Mouse (Mus musculus) neural tube, embryonic 15.5 days (tissue): Measurements from ENCODE around the gene Ifitm6. TPM values are rescaled to one million over a fixed set of nuclear protein-coding genes. Genes with fewer than 3 reads are reported as not detected.

ENCODE experiments used
- polyA plus RNA-seq: library from polyadenylated mRNA; unstranded; fragments of >200 nt; fragmentation: Nextera tagmentation; extraction: Ambion mirVana; gene quantifications from 2 replicates; pipeline ENCODE4 v1.2.1, GENCODE M21; 2015

Ifitm6 gene
- polyA plus RNA-seq, 1 experiment from 2014 or later, result 1.7 TPM

Other genes with a start within 250 kb of the Ifitm6 start
- gene Syce1, start 230.1 kb downstream of the Ifitm6 start, polyA plus RNA-seq, result 0.47 and 0.73 TPM in 2 replicates
- 29.4 and 33.1 TPM in 2 replicates for gene Zfp941, start 195.7 kb downstream of the Ifitm6 start, polyA plus RNA-seq
- gene Urah, start 182.9 kb downstream of the Ifitm6 start, polyA plus RNA-seq, result 0.23 and 0.46 TPM in 2 replicates
- gene Scgb1c1, start 172.4 kb downstream of the Ifitm6 start, polyA plus RNA-seq, result not detected in 2 replicates
- gene Odf3, start 170.1 kb downstream of the Ifitm6 start, polyA plus RNA-seq, result not detected in 2 replicates
- gene Gm45785, start 161.6 kb downstream of the Ifitm6 start, polyA plus RNA-seq, result not detected in 2 replicates
- 91.9 and 94.8 TPM in 2 replicates for gene Ric8a, start 161.0 kb downstream of the Ifitm6 start, polyA plus RNA-seq
- 45.8 and 49.1 TPM in 2 replicates for gene Bet1l, start 160.3 kb downstream of the Ifitm6 start, polyA plus RNA-seq
- 253 and 254 TPM in 2 replicates for gene Psmd13, start 136.0 kb downstream of the Ifitm6 start, polyA plus RNA-seq
- 61.9 and 67.8 TPM in 2 replicates for gene Sirt3, start 135.6 kb downstream of the Ifitm6 start, polyA plus RNA-seq
- 1.5 and 4.8 TPM in 2 replicates for gene Cox8b, start 117.5 kb downstream of the Ifitm6 start, polyA plus RNA-seq
- 0.67 and 5.6 TPM in 2 replicates for gene Nlrp6, start 97.0 kb downstream of the Ifitm6 start, polyA plus RNA-seq
- gene Pgghg, start 76.5 kb downstream of the Ifitm6 start, polyA plus RNA-seq, result 6.3 and 10.2 TPM in 2 replicates
- gene Ifitm5, start 67.6 kb downstream of the Ifitm6 start, polyA plus RNA-seq, result 3.0 and 4.5 TPM in 2 replicates
- gene Gm45717, start 62.0 kb downstream of the Ifitm6 start, polyA plus RNA-seq, result not detected in 2 replicates
- gene Ifitm2, start 61.9 kb downstream of the Ifitm6 start, polyA plus RNA-seq, result 197 and 409 TPM in 2 replicates
- 20.6 and 115 TPM in 2 replicates for gene Ifitm1, start 50.7 kb downstream of the Ifitm6 start, polyA plus RNA-seq
- 50.1 and 243 TPM in 2 replicates for gene Ifitm3, start 7.2 kb downstream of the Ifitm6 start, polyA plus RNA-seq
- gene Gm17387, start 11.2 kb upstream of the Ifitm6 start, polyA plus RNA-seq, result not detected in 2 replicates
- gene B4galnt4, start 43.2 kb upstream of the Ifitm6 start, polyA plus RNA-seq, result 39.3 and 51.2 TPM in 2 replicates
- gene Pkp3, start 60.3 kb upstream of the Ifitm6 start, polyA plus RNA-seq, result 0.18 and 8.4 TPM in 2 replicates
- gene Sigirr, start 82.6 kb upstream of the Ifitm6 start, polyA plus RNA-seq, result 3.3 and 7.8 TPM in 2 replicates
- gene Ano9, start 99.9 kb upstream of the Ifitm6 start, polyA plus RNA-seq, result 0.60 and 1.4 TPM in 2 replicates
- gene Ptdss2, start 104.5 kb upstream of the Ifitm6 start, polyA plus RNA-seq, result 83.2 and 86.7 TPM in 2 replicates
- gene Rnh1, start 154.9 kb upstream of the Ifitm6 start, polyA plus RNA-seq, result 50.0 and 69.8 TPM in 2 replicates
- gene Hras, start 176.1 kb upstream of the Ifitm6 start, polyA plus RNA-seq, result 166 and 188 TPM in 2 replicates
- 9.0 and 9.1 TPM in 2 replicates for gene Lrrc56, start 176.2 kb upstream of the Ifitm6 start, polyA plus RNA-seq
- gene Lmntd2, start 196.2 kb upstream of the Ifitm6 start, polyA plus RNA-seq, result 0.35 and 1.6 TPM in 2 replicates
- 24.1 and 28.1 TPM in 2 replicates for gene Rassf7, start 197.9 kb upstream of the Ifitm6 start, polyA plus RNA-seq
- 54.9 and 60.2 TPM in 2 replicates for gene Phrf1, start 210.9 kb upstream of the Ifitm6 start, polyA plus RNA-seq
- gene Irf7, start 248.6 kb upstream of the Ifitm6 start, polyA plus RNA-seq, result 2.6 and 7.8 TPM in 2 replicates